Mouse (Mus musculus): Measurements from ENCODE around the gene Nck2.

GRCm38 (mm10) chr1:43532279-43532678 is 87.9 kb downstream of the Nck2 start:
- TF ChIP-seq CTCF (IDR thresholded peaks at IDR 0.05; ENCODE audit: borderline replicate concordance, control insufficient read depth, extremely low read depth, insufficient read depth, low read length, poor library complexity) (no peak), POLR2A (IDR thresholded peaks at IDR 0.05; ENCODE audit: control insufficient read depth, extremely low read depth, insufficient read depth, low read length, poor library complexity) (no peak)
